Mouse (Mus musculus) liver, postnatal 0 days (tissue): ENCODE data around the gene Zfp580. TPM values are rescaled to one million over a fixed set of nuclear protein-coding genes. Genes with fewer than 3 reads are reported as not detected.

Experiments
- ATAC-seq: fragments of 200-750 bp; cut with Nextera tagmentation; 2 replicates; pipeline ENCODE4 v1.8.0; 2017; ENCODE audit warnings: mild to moderate bottlenecking, moderate library complexity
- DNase-seq: peaks from one replicate; pipeline ENCODE4 v3.0.0-alpha.2; 2016
- H3K27ac ChIP-seq: fragments of 300-500 bp; sonication (generic); 2 replicates; pipeline ENCODE4 v1.5.1; 2014; ENCODE audit warnings: antibody characterized with exemption, moderate library complexity, mild to moderate bottlenecking, low read depth
- H3K27me3 ChIP-seq: fragments of 300-500 bp; sonication (generic); 2 replicates; pipeline ENCODE4 v1.6.1; 2014; ENCODE audit warnings: low read length, control low read depth, mixed read lengths; ENCODE audit not compliant: insufficient read depth
- H3K36me3 ChIP-seq: fragments of 300-500 bp; sonication (generic); replicated peaks from 2 replicates; pipeline ENCODE4 v1.6.1; 2014; ENCODE audit warnings: mild to moderate bottlenecking, control low read depth, low read length, moderate library complexity, mixed read lengths; ENCODE audit not compliant: insufficient read depth
- H3K4me1 ChIP-seq: fragments of 300-500 bp; sonication (generic); 2 replicates; pipeline ENCODE4 v1.6.1; 2014; ENCODE audit warnings: antibody characterized with exemption, mild to moderate bottlenecking, control low read depth; ENCODE audit not compliant: insufficient read depth
- H3K4me2 ChIP-seq: fragments of 300-500 bp; sonication (generic); 2 replicates; pipeline ENCODE4 v1.6.1; 2014; ENCODE audit warnings: low read depth, mild to moderate bottlenecking, low read length, moderate library complexity, mixed read lengths
- H3K4me3 ChIP-seq: fragments of 300-500 bp; sonication (generic); 2 replicates; pipeline ENCODE4 v1.5.1; 2014; ENCODE audit warnings: low read depth, low read length
- H3K9ac ChIP-seq: fragments of 300-500 bp; sonication (generic); replicated peaks from 2 replicates; pipeline ENCODE4 v1.6.1; 2014; ENCODE audit warnings: mild to moderate bottlenecking, moderate library complexity
- H3K9me3 ChIP-seq: fragments of 300-500 bp; sonication (generic); 2 replicates; pipeline ENCODE4 v1.6.1; 2016; ENCODE audit warnings: mild to moderate bottlenecking, control low read depth, low read length, mixed read lengths
- CTCF ChIP-seq: sonication (generic); IDR thresholded peaks from 2 replicates; pipeline ENCODE4 v1.5.1; 2016; ENCODE audit warnings: antibody characterized with exemption, low read depth
- EP300 ChIP-seq: IDR thresholded peaks from 2 replicates; pipeline ENCODE4 v1.6.1; 2016; ENCODE audit warnings: antibody characterized with exemption, low read depth, mild to moderate bottlenecking
- WGBS: fragments of 180-500 bp; shearing (Covaris S2); extraction: QIAGEN DNeasy Blood & Tissue Kit; methylation state at CpG from one replicate; pipeline ENCODE4 v1.1.7; 2014; ENCODE audit not compliant: insufficient replicate concordance; 5-methylcytosine and 5-hydroxymethylcytosine counted together
- polyA plus RNA-seq: library from polyadenylated mRNA; unstranded; fragments of >200 nt; fragmentation: Nextera tagmentation; extraction: Ambion mirVana; gene quantifications from 2 replicates; pipeline ENCODE4 v1.2.1, GENCODE M21; 2015

The Zfp580 gene
- polyA plus RNA-seq, 1 experiment from 2014 or later: 3.2 TPM

DNA sequence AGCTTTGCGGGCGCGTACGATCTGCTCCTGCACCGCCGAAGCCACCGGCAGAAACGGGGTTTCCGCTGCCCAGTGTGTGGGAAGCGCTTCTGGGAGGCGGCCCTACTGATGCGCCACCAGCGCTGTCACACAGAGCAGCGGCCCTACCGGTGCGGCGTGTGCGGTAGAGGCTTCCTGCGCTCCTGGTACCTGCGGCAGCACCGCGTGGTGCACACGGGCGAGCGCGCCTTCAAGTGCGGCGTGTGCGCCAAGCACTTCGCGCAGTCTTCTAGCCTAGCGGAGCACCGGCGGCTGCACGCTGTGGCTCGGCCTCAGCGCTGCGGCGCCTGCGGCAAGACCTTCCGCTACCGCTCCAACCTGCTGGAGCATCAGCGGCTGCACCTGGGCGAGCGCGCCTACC lies 19.8 kb upstream of the Zfp580 start:
- H3K27ac ChIP-seq: no peak overlapping the region
- peaks cover 50% of the 10 kb centered on the region for H3K36me3 ChIP-seq
- WGBS: 90% methylated on average over 46 of the region's 46 CpGs
- H3K4me3 ChIP-seq: no peak overlapping the region
- peaks cover 29% of the 10 kb centered on the region for H3K9me3 ChIP-seq
- no peak overlapping the region for H3K9ac ChIP-seq
- ATAC-seq (no peak), DNase-seq (no peak)
- H3K4me2 ChIP-seq: no peak overlapping the region
- H3K4me1 ChIP-seq: no peaks in the 10 kb centered on the region
- H3K27me3 ChIP-seq: no peaks in the 10 kb centered on the region
- no peak for TF ChIP-seq CTCF
- no peak for TF ChIP-seq EP300

DNA sequence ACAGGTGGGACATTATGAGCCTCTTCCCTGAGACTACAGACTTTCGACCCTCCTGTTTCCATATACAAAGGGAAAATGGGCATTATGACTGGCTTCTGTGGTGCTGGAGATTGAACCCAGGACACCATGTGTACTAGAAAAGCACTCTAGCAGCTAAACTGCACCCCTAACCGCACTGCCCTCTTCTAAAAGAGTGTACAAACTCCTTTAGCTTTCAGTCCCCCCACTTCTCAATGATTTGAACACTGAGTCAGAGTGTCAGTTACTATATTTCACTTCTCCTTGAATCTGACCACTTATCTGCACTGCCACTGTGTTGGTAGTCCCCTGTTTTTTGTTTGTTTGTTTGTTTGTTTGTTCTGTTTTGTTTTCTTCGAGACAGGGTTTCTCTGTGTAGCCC lies 17.5 kb upstream of the Zfp580 start, which contains the start of gene 4632433K11Rik:
Gene 4632433K11Rik, plus strand, starts transcription at position 301 of the 400 bp plus-strand sequence.
- DNase-seq (no peak), ATAC-seq (no peak)
- H3K4me1 ChIP-seq: peaks cover 12% of the 10 kb centered on the region
- H3K4me3 ChIP-seq: no peak within 1 kb of the TSS
- WGBS: 75% methylated on average over 3 of the region's 3 CpGs
- TF ChIP-seq CTCF: no peak
- no peak for TF ChIP-seq EP300
- no peak within 1 kb of the TSS for H3K9ac ChIP-seq
- no peak within 1 kb of the TSS for H3K27ac ChIP-seq
- H3K4me2 ChIP-seq: no peak within 1 kb of the TSS
- no peaks in the 10 kb centered on the region for H3K27me3 ChIP-seq
- peaks cover 29% of the 10 kb centered on the region for H3K9me3 ChIP-seq
- peaks cover 41% of the 10 kb centered on the region for H3K36me3 ChIP-seq

DNA sequence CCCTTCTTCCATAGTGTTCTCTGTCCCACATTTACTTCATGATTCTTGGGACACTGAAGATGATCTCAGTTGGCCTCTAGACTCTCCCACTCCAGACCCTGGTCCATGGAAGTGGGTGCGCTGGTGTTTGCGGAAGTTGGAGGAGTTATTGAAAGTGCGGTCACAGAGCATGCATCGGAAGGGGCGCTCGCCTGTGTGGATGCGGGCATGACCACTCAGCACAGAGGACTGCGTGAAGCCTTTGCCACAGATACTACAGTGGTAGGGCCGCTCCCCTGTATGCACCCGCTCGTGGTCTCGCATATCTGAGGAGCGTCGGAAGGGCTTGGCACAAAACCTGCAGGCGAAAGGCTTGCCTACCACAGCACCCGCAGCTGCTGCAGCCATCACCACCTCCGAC lies 15.7 kb upstream of the Zfp580 start:
- no peak for TF ChIP-seq EP300
- TF ChIP-seq CTCF: no peak
- Histone ChIP-seq H3K9ac (no peak overlapping the region), H3K4me3 (no peak overlapping the region), H3K36me3 (peaks cover 23% of the 10 kb centered on the region), H3K9me3 (peaks cover 14% of the 10 kb centered on the region), H3K27me3 (no peaks in the 10 kb centered on the region), H3K4me2 (no peak overlapping the region), H3K4me1 (peaks cover 14% of the 10 kb centered on the region), H3K27ac (no peak overlapping the region)
- DNase-seq (no peak), ATAC-seq (no peak)
- 94% methylated on average over 17 of the region's 17 CpGs for WGBS

DNA sequence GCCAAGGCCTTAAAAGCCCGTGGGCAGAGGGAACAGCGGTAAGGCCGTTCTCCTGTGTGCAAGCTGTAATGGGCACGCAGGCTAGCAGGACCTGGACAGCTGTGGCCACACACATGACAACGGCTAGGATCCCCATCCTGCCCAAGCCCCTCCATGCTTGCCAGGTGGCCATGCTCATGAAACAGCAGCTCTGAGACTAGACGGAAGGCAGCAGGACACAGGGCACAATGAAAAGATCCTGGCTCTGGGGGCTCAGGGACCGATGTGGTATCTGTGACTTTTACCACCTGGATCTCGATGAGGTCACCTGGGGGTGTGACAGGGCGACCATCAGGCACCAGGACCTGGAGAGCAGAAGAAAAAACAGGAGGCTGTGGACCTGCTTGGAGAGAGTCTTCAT lies 15.2 kb upstream of the Zfp580 start:
- TF ChIP-seq CTCF (no peak), EP300 (no peak)

DNA sequence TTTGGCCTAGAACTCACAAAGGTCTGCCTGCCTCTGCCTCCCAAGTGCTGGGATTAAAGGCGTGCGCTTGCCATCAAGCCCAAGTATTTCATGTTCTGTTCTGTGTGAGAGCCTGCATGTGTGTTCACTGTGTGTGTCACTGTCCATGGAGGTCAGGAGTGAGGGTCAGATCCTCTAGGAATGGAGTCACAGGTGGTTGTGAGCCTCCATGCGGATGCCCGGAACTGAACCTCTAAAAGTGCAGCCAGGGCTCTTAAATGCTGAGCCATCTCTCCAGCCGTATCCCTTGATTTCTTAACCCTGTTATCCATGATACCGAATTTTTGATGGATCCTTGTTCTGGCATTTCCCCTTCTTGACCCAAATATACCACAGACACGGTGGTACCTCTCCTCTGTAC lies 14.3 kb upstream of the Zfp580 start:
- Histone ChIP-seq H3K9ac (no peak overlapping the region), H3K9me3 (0 out of 2 replicates have a peak, but pooled peaks cover 1% of the 10 kb centered on the region), H3K4me2 (no peak overlapping the region), H3K27me3 (no peaks in the 10 kb centered on the region), H3K36me3 (peaks cover 9% of the 10 kb centered on the region), H3K27ac (no peak overlapping the region), H3K4me3 (no peak overlapping the region), H3K4me1 (peaks cover 14% of the 10 kb centered on the region)
- TF ChIP-seq EP300 (no peak), CTCF (no peak)
- WGBS: 88% methylated on average over 7 of the region's 7 CpGs
- ATAC-seq (no peak), DNase-seq (no peak)

More for the DNA sequence above, 15.2 kb upstream of the Zfp580 start:
- 89% methylated on average over 9 of the region's 9 CpGs for WGBS
- peaks cover 9% of the 10 kb centered on the region for H3K9me3 ChIP-seq
- no peaks in the 10 kb centered on the region for H3K27me3 ChIP-seq
- H3K9ac ChIP-seq: no peak overlapping the region
- no peak for ATAC-seq
- DNase-seq: no peak
- H3K4me3 ChIP-seq: no peak overlapping the region
- no peak overlapping the region for H3K4me2 ChIP-seq
- H3K4me1 ChIP-seq: peaks cover 14% of the 10 kb centered on the region
- no peak overlapping the region for H3K27ac ChIP-seq
- H3K36me3 ChIP-seq: peaks cover 18% of the 10 kb centered on the region

DNA sequence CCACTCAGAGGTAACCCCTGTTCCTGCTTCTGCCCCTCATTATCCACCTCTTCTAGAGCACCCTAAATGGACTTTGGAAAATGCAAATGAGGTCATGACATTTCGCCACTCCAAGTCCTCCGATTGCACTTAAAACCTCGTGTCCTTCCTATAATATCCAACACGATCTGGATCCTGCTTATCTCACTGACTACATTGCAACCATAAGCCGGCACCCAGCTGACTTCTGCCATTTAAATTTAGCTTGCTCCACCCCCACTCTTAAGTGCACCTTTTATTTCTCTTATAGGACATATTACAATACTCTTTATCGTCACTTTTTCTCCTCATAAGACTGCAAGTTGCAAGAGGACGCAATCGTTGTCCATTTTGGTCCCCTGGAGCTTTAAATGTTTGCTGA lies 13.9 kb upstream of the Zfp580 start:
- Histone ChIP-seq H3K4me3 (peak overlapping the region; percentile 67; the same call in 1 of the 2 replicates), H3K27ac (peak overlapping the region; percentile 94; the same call in 1 of the 2 replicates), H3K36me3 (peaks cover 5% of the 10 kb centered on the region), H3K9ac (no peak overlapping the region; the same call in 1 of the 2 replicates), H3K4me1 (peaks cover 14% of the 10 kb centered on the region), H3K27me3 (no peaks in the 10 kb centered on the region), H3K9me3 (no peaks in the 10 kb centered on the region), H3K4me2 (peak overlapping the region; percentile 69)
- no peak for TF ChIP-seq CTCF
- TF ChIP-seq EP300: no peak
- ATAC-seq (no peak), DNase-seq (no peak)
- WGBS: 72% methylated on average over 8 of the region's 8 CpGs
